Mouse (Mus musculus) ES-E14 (cell line): ENCODE measurements at regions not wholly inside any gene's neighbourhood (a gene's known extent, or its start where the extent isn't known, plus 50 kb on each side); places are given as distances from the start of the nearest gene placed in this dataset.

Source experiments
- DNase-seq: peaks from one replicate; pipeline ENCODE4 v3.0.0-alpha.2; 2013; ENCODE audit warnings: low read depth, low spot score
- H3K27ac ChIP-seq: 2 replicates; pipeline ENCODE4 v1.5.1; 2012; ENCODE audit warnings: low read depth, mild to moderate bottlenecking, low read length, moderate library complexity, mixed read lengths; ENCODE audit not compliant: poor library complexity, insufficient read depth, severe bottlenecking
- H3K36me3 ChIP-seq: 2 replicates; pipeline ENCODE4 v1.6.1; 2012; ENCODE audit warnings: mild to moderate bottlenecking, low read length, moderate library complexity, mixed read lengths; ENCODE audit not compliant: control insufficient read depth, poor library complexity, insufficient read depth, severe bottlenecking
- H3K4me1 ChIP-seq, 2 experiments: fragments of 150-350 bp in 1 of 2; sonication (generic) in 1 of 2; 2 replicates each; pipeline ENCODE4 v1.6.1; 2012; ENCODE audit warnings: low read length in 2 of 2, mild to moderate bottlenecking in 1 of 2, mixed read lengths in 1 of 2; ENCODE audit not compliant: control insufficient read depth in 2 of 2, insufficient read depth in 2 of 2, poor library complexity in 1 of 2
- H3K4me3 ChIP-seq, 2 experiments: fragments of 150-350 bp in 1 of 2; sonication (generic) in 1 of 2; 2 replicates each; pipeline ENCODE4 v1.5.1; 2012; ENCODE audit warnings: low read length in 2 of 2, low read depth in 1 of 2, mild to moderate bottlenecking in 1 of 2, mixed read lengths in 1 of 2; ENCODE audit not compliant: insufficient read depth in 1 of 2, poor library complexity in 1 of 2, severe bottlenecking in 1 of 2
- H3K9ac ChIP-seq: 2 replicates; pipeline ENCODE4 v1.6.1; 2012; ENCODE audit warnings: low read depth, mild to moderate bottlenecking, low read length, mixed read lengths; ENCODE audit not compliant: poor library complexity, insufficient read depth, severe bottlenecking
- H3K9me3 ChIP-seq: fragments of 150-350 bp; sonication (generic); 2 replicates; pipeline ENCODE4 v1.6.1; 2012; ENCODE audit warnings: low read depth, mild to moderate bottlenecking, low read length; ENCODE audit not compliant: control insufficient read depth, insufficient read depth
- CHD2 ChIP-seq: IDR thresholded peaks from 2 replicates; pipeline ENCODE4 v1.6.1; 2014; ENCODE audit warnings: mild to moderate bottlenecking, low read depth, low read length, inconsistent platforms
- HCFC1 ChIP-seq: IDR thresholded peaks from 2 replicates; pipeline ENCODE4 v1.6.1; 2012; ENCODE audit warnings: low read length, inconsistent platforms, borderline replicate concordance; ENCODE audit not compliant: insufficient read depth
- MAFK ChIP-seq: IDR thresholded peaks from 2 replicates; pipeline ENCODE4 v1.6.1; 2014; ENCODE audit warnings: mild to moderate bottlenecking, low read depth, low read length, inconsistent platforms; ENCODE audit not compliant: insufficient read depth
- ZC3H11A ChIP-seq: IDR thresholded peaks from 2 replicates; pipeline ENCODE4 v1.6.1; 2012; ENCODE audit warnings: low read depth, mild to moderate bottlenecking, inconsistent platforms, low read length, borderline replicate concordance
- ZNF384 ChIP-seq: IDR thresholded peaks from 2 replicates; pipeline ENCODE4 v1.6.1; 2012; ENCODE audit warnings: low read depth, low read length, inconsistent platforms
- in situ Hi-C, 2 experiments: fragments of 600-800 bp; cut with MboI; formaldehyde crosslinking; loops; one replicate each; pipeline ENCODE4 v1.15.1; 2025; ENCODE audit warnings: low sequenced_read_pairs in 2 of 2, inconsistent platforms in 1 of 2; ENCODE audit not compliant: unreplicated experiment in 2 of 2

GRCm38 (mm10) chr9:52280995-52281394 lies 112.6 kb upstream of the Zc3h12c start:
- no peak for DNase-seq
- no peak for TF ChIP-seq ZC3H11A
- TF ChIP-seq HCFC1 = no peak
- TF ChIP-seq CHD2 = no peak
- no peak for TF ChIP-seq ZNF384
- TF ChIP-seq MAFK = no peak
- in situ Hi-C loops = loop anchor here in 1 of 2 experiments (10.0 to 25.0 kb wide), 3 partner anchors 116 to 294 kb away; partner anchors contain the start of gene Zc3h12c

GRCm38 (mm10) chr9:52280556-52280955 lies 112.2 kb upstream of the Zc3h12c start:
- no peaks in the 10 kb centered on the region for H3K36me3 ChIP-seq
- no peak overlapping the region for H3K27ac ChIP-seq
- no peaks in the 10 kb centered on the region for H3K9me3 ChIP-seq
- in situ Hi-C loops = loop anchor here in 1 of 2 experiments (10.0 to 25.0 kb wide), 3 partner anchors 116 to 293 kb away; partner anchors contain the start of gene Zc3h12c
- H3K4me3 ChIP-seq = no peak overlapping the region
- H3K4me1 ChIP-seq = no peaks in the 10 kb centered on the region; a peak in 1 of 4 replicates
- H3K9ac ChIP-seq = no peak overlapping the region
- TF ChIP-seq HCFC1 = no peak
- no peak for TF ChIP-seq CHD2
- TF ChIP-seq ZNF384 = no peak
- no peak for TF ChIP-seq ZC3H11A
- no peak for DNase-seq

More at GRCm38 (mm10) chr9:52280995-52281394, 112.6 kb upstream of the Zc3h12c start:
- H3K9ac ChIP-seq = no peak overlapping the region
- no peaks in the 10 kb centered on the region for H3K9me3 ChIP-seq
- H3K4me1 ChIP-seq = no peaks in the 10 kb centered on the region; a peak in 1 of 4 replicates
- H3K36me3 ChIP-seq = no peaks in the 10 kb centered on the region
- no peak overlapping the region for H3K4me3 ChIP-seq
- no peak overlapping the region for H3K27ac ChIP-seq

DNA sequence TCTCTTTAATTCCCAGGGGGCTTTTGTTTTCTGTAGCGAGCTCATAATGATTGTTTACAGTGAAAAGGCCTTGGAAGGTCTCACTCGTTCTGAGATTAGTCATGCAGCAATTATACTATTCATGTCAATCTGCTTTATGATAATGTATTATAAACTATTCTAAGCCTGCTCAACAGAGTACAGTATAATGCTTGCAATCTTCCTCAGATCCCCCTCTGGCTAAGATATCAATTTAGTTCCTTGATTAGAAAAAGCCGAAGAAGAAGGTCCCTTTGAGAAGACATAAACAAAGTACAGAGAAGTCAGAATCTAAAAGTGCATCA lies 110.3 kb upstream of the Zc3h12c start:
- Histone ChIP-seq H3K9ac (no peak overlapping the region), H3K9me3 (no peaks in the 10 kb centered on the region), H3K27ac (no peak overlapping the region), H3K36me3 (no peaks in the 10 kb centered on the region), H3K4me3 (no peak overlapping the region), H3K4me1 (no peaks in the 10 kb centered on the region; a peak in 1 of 4 replicates)
- in situ Hi-C loops = loop anchor here in 1 of 2 experiments (25.0 kb wide), 1 partner anchor 291 kb away; no protein-coding TSS in a partner anchor
- no peak for DNase-seq
- TF ChIP-seq ZC3H11A (no peak), ZNF384 (no peak), HCFC1 (no peak), CHD2 (no peak), MAFK (no peak)

DNA sequence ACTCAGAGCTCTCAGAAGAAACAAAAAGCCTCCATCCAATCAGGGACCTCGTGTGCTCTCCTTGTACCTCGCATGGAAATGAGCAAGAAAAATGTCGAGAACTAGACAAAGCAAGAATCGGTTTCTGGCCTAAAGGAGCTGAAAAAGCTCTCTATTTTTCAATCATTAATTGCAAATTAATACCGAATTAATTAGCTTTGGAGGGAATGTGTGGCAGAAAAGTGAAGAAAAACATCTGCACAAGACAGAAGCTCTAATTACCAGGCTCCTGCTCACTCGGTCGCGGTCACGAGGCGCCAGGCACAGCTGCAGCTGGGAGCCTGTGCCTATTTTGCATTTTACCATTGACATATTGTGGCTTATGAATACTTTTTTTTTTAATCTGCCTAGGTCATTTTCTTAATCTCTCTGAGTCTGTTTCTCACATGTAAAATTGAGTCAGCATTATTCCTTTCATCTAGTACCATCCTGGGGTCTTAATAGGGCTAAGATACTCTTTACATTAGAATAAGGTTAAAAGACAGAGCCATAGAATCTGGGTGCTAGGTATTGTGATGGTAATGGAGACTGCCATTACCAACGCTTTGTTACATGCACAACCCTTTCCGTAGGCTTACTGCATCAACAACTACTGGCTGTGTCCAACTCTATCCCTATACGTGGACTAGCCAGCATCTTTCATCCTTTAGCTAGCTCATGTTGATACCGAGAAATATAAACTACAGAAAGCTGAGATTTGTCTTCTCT lies 109.8 kb upstream of the Zc3h12c start:
- Histone ChIP-seq H3K9me3 (no peaks in the 10 kb centered on the region), H3K27ac (no peak overlapping the region), H3K9ac (no peak overlapping the region), H3K4me3 (no peak overlapping the region), H3K4me1 (no peaks in the 10 kb centered on the region; a peak in 1 of 4 replicates), H3K36me3 (no peaks in the 10 kb centered on the region)
- peak; percentile 43 for DNase-seq
- peak; percentile 78 for TF ChIP-seq MAFK
- no peak for TF ChIP-seq ZC3H11A
- in situ Hi-C loops = loop anchor here in 1 of 2 experiments (25.0 kb wide), 1 partner anchor 291 kb away; no protein-coding TSS in a partner anchor
